Mouse (Mus musculus) liver, adult 2 months (tissue): ENCODE data around the gene Tent4a.

ENCODE experiments used
- CTCF ChIP-seq: fragments of 200-500 bp; IDR thresholded peaks from 2 replicates; pipeline ENCODE4 v1.5.1; 2011; ENCODE audit warnings: low read depth, low read length, control low read depth
- POLR2A ChIP-seq: fragments of 200-500 bp; IDR thresholded peaks from 2 replicates; pipeline ENCODE4 v1.6.1; 2011; ENCODE audit warnings: low read length, control low read depth; ENCODE audit not compliant: insufficient read depth; ENCODE audit errors: extremely low read depth

DNA sequence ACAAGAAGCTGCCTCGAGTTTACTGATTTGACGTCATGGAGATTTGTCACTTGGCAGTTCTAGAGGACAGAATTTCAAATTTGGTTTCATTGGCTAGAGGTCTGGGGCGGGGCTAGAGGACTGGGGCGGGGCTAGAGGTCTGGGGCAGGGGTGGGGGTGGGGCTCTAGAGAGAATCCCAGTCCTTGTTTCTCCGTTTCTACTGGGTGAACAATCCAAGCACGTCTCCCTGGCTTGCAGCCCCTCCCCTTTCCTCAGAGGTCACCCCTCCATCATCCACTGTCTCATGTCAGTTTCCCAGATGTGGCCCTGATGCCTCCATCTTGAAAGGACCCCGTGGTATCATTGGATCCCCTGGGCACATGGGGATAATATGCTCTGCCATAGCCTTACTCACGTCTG, 20.6 kb upstream of the Tent4a start:
- TF ChIP-seq CTCF = no peak
- no peak for TF ChIP-seq POLR2A
